Mouse (Mus musculus) lung, postnatal 0 days (tissue): ENCODE measurements around the gene Fbxo36. TPM values are rescaled to one million over a fixed set of nuclear protein-coding genes. Genes with fewer than 3 reads are reported as not detected.

Experiments
- ATAC-seq: fragments of 200-750 bp; cut with Nextera tagmentation; 2 replicates; pipeline ENCODE4 v1.8.0; 2017; ENCODE audit warnings: moderate library complexity
- DNase-seq: peaks from one replicate; pipeline ENCODE4 v3.0.0-alpha.2; 2016; ENCODE audit warnings: low spot score
- H3K27ac ChIP-seq: fragments of 300-500 bp; sonication (generic); 2 replicates; pipeline ENCODE4 v1.5.1; 2014; ENCODE audit warnings: antibody characterized with exemption, mild to moderate bottlenecking, low read length, mixed read lengths
- H3K27me3 ChIP-seq: fragments of 300-500 bp; sonication (generic); replicated peaks from 2 replicates; pipeline ENCODE4 v1.6.1; 2014; ENCODE audit warnings: low read length, mixed read lengths; ENCODE audit not compliant: insufficient read depth
- H3K36me3 ChIP-seq: fragments of 300-500 bp; sonication (generic); 2 replicates; pipeline ENCODE4 v1.6.1; 2014; ENCODE audit warnings: low read length, mixed read lengths; ENCODE audit not compliant: insufficient read depth
- H3K4me1 ChIP-seq: fragments of 300-500 bp; sonication (generic); 2 replicates; pipeline ENCODE4 v1.6.1; 2014; ENCODE audit warnings: antibody characterized with exemption, low read depth, low read length, mixed read lengths; ENCODE audit not compliant: insufficient read depth
- H3K4me2 ChIP-seq: fragments of 300-500 bp; sonication (generic); replicated peaks from 2 replicates; pipeline ENCODE4 v1.6.1; 2014; ENCODE audit warnings: low read depth, mild to moderate bottlenecking, low read length, moderate library complexity, mixed read lengths
- H3K4me3 ChIP-seq: fragments of 300-500 bp; sonication (generic); 2 replicates; pipeline ENCODE4 v1.5.1; 2014; ENCODE audit warnings: low read depth, low read length
- H3K9ac ChIP-seq: fragments of 300-500 bp; sonication (generic); replicated peaks from 2 replicates; pipeline ENCODE4 v1.6.1; 2014; ENCODE audit warnings: low read depth, mild to moderate bottlenecking
- H3K9me3 ChIP-seq: fragments of 300-500 bp; sonication (generic); 2 replicates; pipeline ENCODE4 v1.6.1; 2016; ENCODE audit warnings: low read length, mixed read lengths
- CTCF ChIP-seq: IDR thresholded peaks from 2 replicates; pipeline ENCODE4 v1.5.1; 2016; ENCODE audit warnings: antibody characterized with exemption, mild to moderate bottlenecking
- EP300 ChIP-seq: IDR thresholded peaks from 2 replicates; pipeline ENCODE4 v1.6.1; 2016; ENCODE audit warnings: antibody characterized with exemption, mild to moderate bottlenecking, control low read depth
- WGBS: fragments of 180-500 bp; shearing (Covaris S2); extraction: QIAGEN DNeasy Blood & Tissue Kit; methylation state at CpG from one replicate; pipeline ENCODE4 v1.1.7; 2014; 5-methylcytosine and 5-hydroxymethylcytosine counted together
- polyA plus RNA-seq: library from polyadenylated mRNA; unstranded; fragments of >200 nt; fragmentation: Nextera tagmentation; extraction: Ambion mirVana; gene quantifications from 2 replicates; pipeline ENCODE4 v1.2.1, GENCODE M21; 2015

The Fbxo36 gene
- polyA plus RNA-seq, 1 experiment from 2014 or later = 23.6 TPM

DNA sequence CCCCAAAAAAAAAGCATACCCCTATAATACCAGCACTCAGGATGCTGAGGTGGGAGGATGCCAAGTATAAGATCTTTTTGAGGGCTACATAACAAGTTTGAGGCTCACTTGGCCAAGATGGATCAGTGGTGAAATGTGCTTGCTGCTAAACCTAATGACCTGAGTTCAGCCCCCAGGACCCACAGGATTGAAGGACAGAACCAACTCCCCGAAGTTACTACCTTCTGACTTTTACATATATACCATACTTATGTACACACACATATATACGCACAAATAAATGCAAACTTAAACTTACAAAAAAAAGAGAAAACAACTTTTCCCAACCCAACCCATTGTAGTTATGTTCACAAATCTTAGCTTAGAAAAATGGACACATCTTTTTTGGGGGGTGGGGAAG, 3.7 kb downstream of the Fbxo36 start:
- TF ChIP-seq EP300 (no peak), CTCF (no peak)
- no peaks in the 10 kb centered on the region for H3K9me3 ChIP-seq
- no peak overlapping the region for H3K27ac ChIP-seq
- H3K4me1 ChIP-seq = peaks cover 5% of the 10 kb centered on the region; the same call in 1 of the 2 replicates
- WGBS = 87% methylated on average over 2 of the region's 2 CpGs
- no peak overlapping the region for H3K9ac ChIP-seq
- no peak for ATAC-seq
- DNase-seq = no peak
- no peak overlapping the region for H3K4me2 ChIP-seq
- H3K27me3 ChIP-seq = no peaks in the 10 kb centered on the region
- no peaks in the 10 kb centered on the region for H3K36me3 ChIP-seq
- H3K4me3 ChIP-seq = no peak overlapping the region

DNA sequence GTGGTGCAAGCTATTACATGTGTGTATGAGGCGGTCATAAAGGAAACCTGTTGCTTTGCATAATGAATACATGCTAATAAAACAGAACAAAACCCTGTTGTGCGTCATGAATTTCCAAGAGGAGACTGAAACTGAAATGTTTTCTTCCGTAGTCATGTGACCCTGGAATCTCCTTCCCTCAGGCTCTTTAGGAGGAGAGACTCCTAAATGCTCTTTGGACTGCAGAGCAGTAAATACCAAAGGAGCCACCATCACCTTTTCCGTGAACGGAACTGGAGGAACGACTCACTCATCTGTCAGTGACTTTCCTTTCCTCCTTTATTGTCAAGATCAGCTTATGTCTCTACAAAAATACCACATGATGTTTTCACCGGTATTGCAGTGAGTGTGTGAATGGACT, 8.1 kb downstream of the Fbxo36 start:
- no peak for ATAC-seq
- Histone ChIP-seq H3K9me3 (no peaks in the 10 kb centered on the region), H3K4me3 (no peak overlapping the region), H3K4me1 (no peaks in the 10 kb centered on the region), H3K27me3 (no peaks in the 10 kb centered on the region), H3K9ac (no peak overlapping the region), H3K27ac (no peak overlapping the region), H3K36me3 (no peaks in the 10 kb centered on the region), H3K4me2 (no peak overlapping the region)
- WGBS = 89% methylated on average over 7 of the region's 7 CpGs
- no peak for DNase-seq
- TF ChIP-seq CTCF (no peak), EP300 (no peak)

DNA sequence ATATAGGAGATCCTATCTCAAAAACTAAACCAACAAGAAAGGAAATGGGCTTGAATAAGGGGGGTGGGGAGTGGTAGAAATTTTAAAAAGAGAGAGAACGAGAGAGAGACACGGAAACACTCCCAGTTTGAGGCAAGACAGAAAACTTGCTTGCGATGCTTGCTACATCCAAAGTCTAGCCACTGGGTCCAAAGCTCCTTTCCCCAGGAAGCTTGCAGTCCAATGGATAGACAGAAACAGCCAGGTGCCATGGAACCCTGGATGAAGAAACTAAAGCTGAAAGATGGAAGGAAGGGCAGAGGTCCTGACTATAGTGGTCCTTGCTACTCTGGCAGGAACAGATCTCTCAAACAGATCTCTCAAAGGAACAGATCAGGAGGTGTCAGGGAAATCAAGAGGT, 8.7 kb downstream of the Fbxo36 start:
- Histone ChIP-seq H3K9me3 (no peaks in the 10 kb centered on the region), H3K9ac (no peak overlapping the region), H3K4me3 (no peak overlapping the region), H3K4me2 (no peak overlapping the region), H3K27me3 (no peaks in the 10 kb centered on the region), H3K4me1 (no peaks in the 10 kb centered on the region), H3K36me3 (no peaks in the 10 kb centered on the region), H3K27ac (no peak overlapping the region)
- 94% methylated on average over 3 of the region's 3 CpGs for WGBS
- TF ChIP-seq CTCF (no peak), EP300 (no peak)
- no peak for DNase-seq
- ATAC-seq = no peak

GRCm38 (mm10) chr1:84848801-84849455, 9.3 kb downstream of the Fbxo36 start:
- H3K4me3 ChIP-seq = no peak overlapping the region
- H3K4me1 ChIP-seq = no peaks in the 10 kb centered on the region
- 92% methylated on average over 6 of the region's 6 CpGs for WGBS
- H3K27me3 ChIP-seq = no peaks in the 10 kb centered on the region
- TF ChIP-seq CTCF = no peak
- no peak for TF ChIP-seq EP300
- H3K4me2 ChIP-seq = no peak overlapping the region
- no peaks in the 10 kb centered on the region for H3K36me3 ChIP-seq
- no peak overlapping the region for H3K9ac ChIP-seq
- ATAC-seq (no peak), DNase-seq (no peak)
- H3K27ac ChIP-seq = no peak overlapping the region
- no peaks in the 10 kb centered on the region for H3K9me3 ChIP-seq

GRCm38 (mm10) chr1:84849804-84850203, 10.2 kb downstream of the Fbxo36 start:
- ATAC-seq = no peak
- 94% methylated on average over 7 of the region's 7 CpGs for WGBS
- H3K36me3 ChIP-seq = no peaks in the 10 kb centered on the region
- no peaks in the 10 kb centered on the region for H3K27me3 ChIP-seq
- TF ChIP-seq EP300 (no peak), CTCF (no peak)
- H3K9me3 ChIP-seq = no peaks in the 10 kb centered on the region
- DNase-seq = no peak
- H3K4me2 ChIP-seq = no peak overlapping the region
- H3K4me3 ChIP-seq = no peak overlapping the region
- H3K27ac ChIP-seq = no peak overlapping the region
- H3K4me1 ChIP-seq = no peaks in the 10 kb centered on the region
- H3K9ac ChIP-seq = no peak overlapping the region

GRCm38 (mm10) chr1:84850471-84850870, 10.8 kb downstream of the Fbxo36 start:
- no peak overlapping the region for H3K9ac ChIP-seq
- H3K4me2 ChIP-seq = no peak overlapping the region
- 90% methylated on average over 7 of the region's 7 CpGs for WGBS
- H3K36me3 ChIP-seq = no peaks in the 10 kb centered on the region
- no peak for TF ChIP-seq EP300
- no peak for TF ChIP-seq CTCF
- DNase-seq (no peak), ATAC-seq (no peak)
- H3K27me3 ChIP-seq = no peaks in the 10 kb centered on the region
- H3K9me3 ChIP-seq = no peaks in the 10 kb centered on the region
- H3K4me1 ChIP-seq = no peaks in the 10 kb centered on the region
- no peak overlapping the region for H3K27ac ChIP-seq
- no peak overlapping the region for H3K4me3 ChIP-seq
